Mouse (Mus musculus) embryonic fibroblast, embryonic 13.5 days (primary cell): ENCODE data around the gene Ppp4r1.

Source experiments
- CTCF ChIP-seq: IDR thresholded peaks from 2 replicates; pipeline ENCODE4 v1.5.1; 2011; ENCODE audit warnings: mild to moderate bottlenecking, control low read depth, low read length, moderate library complexity, borderline replicate concordance; ENCODE audit not compliant: insufficient read depth
- POLR2A ChIP-seq: IDR thresholded peaks from 2 replicates; pipeline ENCODE4 v1.6.1; 2011; ENCODE audit warnings: low read depth, mild to moderate bottlenecking, control low read depth, low read length, moderate library complexity

DNA sequence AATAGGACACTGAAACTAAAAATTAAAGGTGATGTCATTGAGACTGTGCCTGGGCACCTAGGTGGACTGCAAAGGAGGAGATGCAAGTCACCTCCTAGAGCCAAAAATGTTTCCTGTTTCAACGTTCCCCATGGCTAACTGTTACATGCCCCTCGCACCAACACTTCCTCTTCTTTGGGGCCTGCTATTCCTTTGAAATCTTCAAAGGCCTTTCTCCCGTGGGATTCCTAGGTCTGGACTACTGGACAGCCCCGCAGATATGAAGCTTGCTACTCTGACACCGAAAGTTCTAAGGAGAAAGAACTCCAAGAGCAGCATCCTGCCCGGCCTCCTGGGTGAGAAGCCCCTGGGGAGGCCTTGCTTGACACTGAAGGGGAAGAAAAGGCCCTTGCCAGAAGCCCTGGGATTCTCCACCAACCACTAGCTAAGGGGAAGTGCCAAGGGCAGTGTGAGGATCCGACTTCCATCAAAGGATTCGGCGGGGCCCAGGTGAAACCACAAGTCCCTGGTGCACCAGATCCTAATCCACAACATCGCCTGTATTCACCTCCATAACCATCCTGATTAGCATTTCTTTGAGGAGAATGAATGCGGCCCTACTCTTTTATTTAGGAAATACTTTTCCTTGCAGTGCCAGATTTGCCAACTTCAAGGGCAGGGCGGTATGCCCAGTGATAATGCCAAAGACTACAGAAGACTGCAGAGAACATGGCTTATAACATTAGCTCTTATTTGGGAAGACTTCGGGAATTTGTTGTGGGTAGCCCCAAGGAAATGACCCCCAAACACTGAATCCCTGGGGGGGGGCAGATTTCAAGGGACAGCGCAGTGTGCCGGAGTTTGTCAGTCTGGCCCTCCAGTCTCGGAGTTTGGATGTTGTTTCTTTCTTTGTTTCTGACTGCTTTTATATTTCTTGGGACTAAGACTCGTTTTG is 11.1 kb upstream of the Ppp4r1 start:
- TF ChIP-seq CTCF, result no peak
- TF ChIP-seq POLR2A, result no peak
